Mouse (Mus musculus) ES-E14 (cell line): ENCODE measurements around the gene Knop1. TPM values are rescaled to one million over a fixed set of nuclear protein-coding genes. Genes with fewer than 3 reads are reported as not detected.

Experiments
- DNase-seq: peaks from one replicate; pipeline ENCODE4 v3.0.0-alpha.2; 2013; ENCODE audit warnings: low read depth, low spot score
- H3K27ac ChIP-seq: 2 replicates; pipeline ENCODE4 v1.5.1; 2012; ENCODE audit warnings: low read depth, mild to moderate bottlenecking, low read length, moderate library complexity, mixed read lengths; ENCODE audit not compliant: poor library complexity, insufficient read depth, severe bottlenecking
- H3K36me3 ChIP-seq: 2 replicates; pipeline ENCODE4 v1.6.1; 2012; ENCODE audit warnings: mild to moderate bottlenecking, low read length, moderate library complexity, mixed read lengths; ENCODE audit not compliant: control insufficient read depth, poor library complexity, insufficient read depth, severe bottlenecking
- H3K4me1 ChIP-seq, 2 experiments: fragments of 150-350 bp in 1 of 2; sonication (generic) in 1 of 2; 2 replicates each; pipeline ENCODE4 v1.6.1; 2012; ENCODE audit warnings: low read length in 2 of 2, mild to moderate bottlenecking in 1 of 2, mixed read lengths in 1 of 2; ENCODE audit not compliant: control insufficient read depth in 2 of 2, insufficient read depth in 2 of 2, poor library complexity in 1 of 2
- H3K4me3 ChIP-seq, 2 experiments: fragments of 150-350 bp in 1 of 2; sonication (generic) in 1 of 2; 2 replicates each; pipeline ENCODE4 v1.5.1; 2012; ENCODE audit warnings: low read length in 2 of 2, low read depth in 1 of 2, mild to moderate bottlenecking in 1 of 2, mixed read lengths in 1 of 2; ENCODE audit not compliant: insufficient read depth in 1 of 2, poor library complexity in 1 of 2, severe bottlenecking in 1 of 2
- H3K9ac ChIP-seq: 2 replicates; pipeline ENCODE4 v1.6.1; 2012; ENCODE audit warnings: low read depth, mild to moderate bottlenecking, low read length, mixed read lengths; ENCODE audit not compliant: poor library complexity, insufficient read depth, severe bottlenecking
- H3K9me3 ChIP-seq: fragments of 150-350 bp; sonication (generic); 2 replicates; pipeline ENCODE4 v1.6.1; 2012; ENCODE audit warnings: low read depth, mild to moderate bottlenecking, low read length; ENCODE audit not compliant: control insufficient read depth, insufficient read depth
- CHD2 ChIP-seq: IDR thresholded peaks from 2 replicates; pipeline ENCODE4 v1.6.1; 2014; ENCODE audit warnings: mild to moderate bottlenecking, low read depth, low read length, inconsistent platforms
- HCFC1 ChIP-seq: IDR thresholded peaks from 2 replicates; pipeline ENCODE4 v1.6.1; 2012; ENCODE audit warnings: low read length, inconsistent platforms, borderline replicate concordance; ENCODE audit not compliant: insufficient read depth
- MAFK ChIP-seq: IDR thresholded peaks from 2 replicates; pipeline ENCODE4 v1.6.1; 2014; ENCODE audit warnings: mild to moderate bottlenecking, low read depth, low read length, inconsistent platforms; ENCODE audit not compliant: insufficient read depth
- ZC3H11A ChIP-seq: IDR thresholded peaks from 2 replicates; pipeline ENCODE4 v1.6.1; 2012; ENCODE audit warnings: low read depth, mild to moderate bottlenecking, inconsistent platforms, low read length, borderline replicate concordance
- ZNF384 ChIP-seq: IDR thresholded peaks from 2 replicates; pipeline ENCODE4 v1.6.1; 2012; ENCODE audit warnings: low read depth, low read length, inconsistent platforms
- in situ Hi-C, 2 experiments: fragments of 600-800 bp; cut with MboI; formaldehyde crosslinking; loops; one replicate each; pipeline ENCODE4 v1.15.1; 2025; ENCODE audit warnings: low sequenced_read_pairs in 2 of 2, inconsistent platforms in 1 of 2; ENCODE audit not compliant: unreplicated experiment in 2 of 2
- total RNA-seq: library from RNA; depleted of rRNA; stranded (reverse); fragments of 300-350 nt; gene quantifications from 2 replicates; pipeline ENCODE4 v1.2.3, GENCODE M21; 2012

Knop1 gene
- total RNA-seq, 1 experiment: 56.8 TPM

DNA sequence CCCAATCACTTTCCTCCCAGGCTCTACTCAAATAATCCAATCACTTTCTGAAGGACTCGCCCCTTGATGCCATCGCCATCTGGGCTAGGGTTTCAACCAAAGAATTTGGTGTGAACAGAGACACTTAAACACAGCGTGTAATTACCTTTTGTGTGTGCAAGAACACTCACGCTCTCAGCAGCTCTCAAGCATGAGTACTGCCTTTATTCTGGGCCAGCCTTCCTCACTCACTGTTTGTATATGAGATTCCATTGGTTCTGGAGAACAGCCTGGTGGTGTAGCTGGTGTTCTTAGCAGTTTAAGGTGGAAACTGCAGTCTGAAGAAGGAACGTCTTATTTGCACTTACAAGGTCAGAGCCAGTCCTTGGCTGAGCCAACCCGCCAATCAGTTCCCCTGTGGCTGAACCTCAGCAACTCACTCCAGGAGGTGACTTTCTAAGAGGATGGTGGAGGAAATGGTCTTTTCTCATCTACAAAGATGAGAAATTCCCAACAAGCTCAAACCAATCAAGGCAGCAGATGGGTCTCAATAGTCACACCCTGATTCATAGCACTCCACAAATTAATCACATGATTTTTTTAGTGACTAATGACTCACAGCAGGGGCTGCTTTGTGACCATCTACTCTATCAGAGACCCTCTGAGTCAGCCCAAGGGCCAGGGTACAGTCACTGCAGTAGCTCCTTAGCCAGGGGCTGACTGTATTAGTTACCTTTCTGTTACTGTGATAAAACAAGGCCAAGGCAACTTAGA is 31.4 kb upstream of the Knop1 start:
- Histone ChIP-seq H3K9me3 (no peaks in the 10 kb centered on the region), H3K36me3 (no peaks in the 10 kb centered on the region), H3K4me1 (peaks cover 2 to 6% of the 10 kb centered on the region in 2 experiments; a peak in 1 of 4 replicates), H3K27ac (no peak overlapping the region; the same call in 1 of the 2 replicates), H3K9ac (no peak overlapping the region), H3K4me3 (no peak overlapping the region)
- in situ Hi-C loops: no loop called here
- TF ChIP-seq HCFC1 (no peak), MAFK (no peak), ZNF384 (no peak), CHD2 (0 out of 2 replicates have a peak, but pooled peaks have one; percentile 55)
- peak; percentile 39 for DNase-seq

GRCm38 (mm10) chr7:118884969-118885368 is 28.9 kb upstream of the Knop1 start:
- Histone ChIP-seq H3K9ac (no peak overlapping the region), H3K36me3 (no peaks in the 10 kb centered on the region), H3K27ac (no peak overlapping the region), H3K4me1 (peaks cover 2 to 6% of the 10 kb centered on the region in 2 experiments; a peak in 1 of 4 replicates), H3K4me3 (no peak overlapping the region), H3K9me3 (no peaks in the 10 kb centered on the region)
- DNase-seq: no peak
- in situ Hi-C loops: no loop called here
- TF ChIP-seq ZNF384 (no peak), CHD2 (no peak), ZC3H11A (no peak), MAFK (no peak), HCFC1 (no peak)

GRCm38 (mm10) chr7:118883957-118884356 is 27.9 kb upstream of the Knop1 start:
- in situ Hi-C loops: no loop called here
- no peak overlapping the region for H3K4me3 ChIP-seq
- H3K27ac ChIP-seq: no peak overlapping the region
- no peak for TF ChIP-seq HCFC1
- no peak for TF ChIP-seq MAFK
- no peak for TF ChIP-seq CHD2
- no peaks in the 10 kb centered on the region for H3K36me3 ChIP-seq
- DNase-seq: no peak
- H3K4me1 ChIP-seq: peaks cover 2 to 6% of the 10 kb centered on the region in 2 experiments; a peak in 1 of 4 replicates
- H3K9me3 ChIP-seq: no peaks in the 10 kb centered on the region
- H3K9ac ChIP-seq: no peak overlapping the region

DNA sequence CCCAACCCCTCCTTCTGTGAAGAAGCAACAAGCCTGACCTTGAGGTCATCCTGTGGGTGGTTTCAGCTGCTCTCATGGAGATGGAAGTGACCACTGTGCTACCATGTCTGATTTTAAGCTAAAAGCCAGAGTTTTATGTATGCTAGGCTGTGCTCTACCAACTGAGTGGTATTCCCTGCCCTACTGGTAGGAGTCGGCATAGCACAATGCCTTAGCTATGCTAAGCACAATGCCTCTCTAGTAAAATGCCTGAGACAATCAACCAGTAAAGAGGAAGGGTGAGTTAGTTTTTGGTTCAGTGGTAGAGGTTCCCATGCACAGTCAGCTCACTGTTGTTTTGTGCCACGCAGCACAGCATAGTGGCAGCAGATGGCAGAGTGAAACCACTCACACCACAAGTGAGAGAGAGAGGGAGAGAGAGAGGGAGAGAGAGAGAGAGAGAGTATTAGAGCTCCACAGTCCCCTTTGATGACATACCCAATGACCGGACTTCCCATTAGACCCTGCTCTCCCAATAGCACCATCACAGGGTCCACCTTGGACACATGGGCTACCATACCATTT is 23.5 kb upstream of the Knop1 start:
- DNase-seq: no peak
- Histone ChIP-seq H3K4me1 (no peaks in the 10 kb centered on the region), H3K36me3 (no peaks in the 10 kb centered on the region), H3K27ac (no peak overlapping the region), H3K9ac (no peak overlapping the region), H3K4me3 (no peak overlapping the region), H3K9me3 (no peaks in the 10 kb centered on the region)
- TF ChIP-seq ZNF384 (no peak), CHD2 (no peak), HCFC1 (no peak), ZC3H11A (no peak), MAFK (no peak)
- in situ Hi-C loops: loop anchor here in 1 of 2 experiments (10.0 kb wide), 1 partner anchor 115 kb away; the partner anchor contains the start of gene Gprc5b
